Mouse (Mus musculus): ENCODE measurements around the gene Prdm16. TPM values are rescaled to one million over a fixed set of nuclear protein-coding genes. Genes with fewer than 3 reads are reported as not detected.

Gene Prdm16
- polyA plus RNA-seq, 1 experiment from 2014 or later = 2.2 TPM

- Histone ChIP-seq H3K9ac (replicated peaks) (no peak overlapping the region), H3K27ac (ENCODE audit: low read depth) (no peak overlapping the region), H3K9me3 (ENCODE audit: low read length) (no peaks in the 10 kb centered on the region), H3K4me3 (ENCODE audit: low read depth, low read length) (no peak overlapping the region), H3K4me1 (ENCODE audit: insufficient read depth) (no peaks in the 10 kb centered on the region), H3K27me3 (ENCODE audit: insufficient read depth, low read length) (no peaks in the 10 kb centered on the region), H3K4me2 (ENCODE audit: low read depth, low read length) (no peak overlapping the region), H3K36me3 (replicated peaks; ENCODE audit: insufficient read depth, low read length) (no peaks in the 10 kb centered on the region)
- no peak for TF ChIP-seq CTCF (IDR thresholded peaks at IDR 0.05; ENCODE audit: low read depth)
- TF ChIP-seq EP300 (IDR thresholded peaks at IDR 0.05; ENCODE audit: low read depth) = no peak
- DNase-seq = no peak
- ATAC-seq = no peak
Observed at GRCm38 (mm10) chr4:154660025-154660424, 23.4 kb upstream of the Prdm16 start.

GRCm38 (mm10) chr4:154655134-154655910, 18.6 kb upstream of the Prdm16 start:
- WGBS (ENCODE audit: insufficient replicate concordance) = 75% methylated on average over 15 of the region's 15 CpGs
- Histone ChIP-seq H3K4me1 (ENCODE audit: insufficient read depth) (no peaks in the 10 kb centered on the region), H3K4me2 (ENCODE audit: low read depth, low read length) (no peak overlapping the region), H3K27ac (ENCODE audit: low read depth) (no peak overlapping the region), H3K4me3 (ENCODE audit: low read depth, low read length) (no peak overlapping the region), H3K36me3 (replicated peaks; ENCODE audit: insufficient read depth, low read length) (no peaks in the 10 kb centered on the region), H3K9me3 (ENCODE audit: low read length) (no peaks in the 10 kb centered on the region), H3K27me3 (ENCODE audit: insufficient read depth, low read length) (no peaks in the 10 kb centered on the region), H3K9ac (replicated peaks) (no peak overlapping the region)
- ATAC-seq = no peak
- TF ChIP-seq EP300 (IDR thresholded peaks at IDR 0.05; ENCODE audit: low read depth) = no peak
- no peak for TF ChIP-seq CTCF (IDR thresholded peaks at IDR 0.05; ENCODE audit: low read depth)
- DNase-seq = no peak

GRCm38 (mm10) chr4:154652494-154652893, 15.8 kb upstream of the Prdm16 start:
- 36% methylated on average over 5 of the region's 5 CpGs for WGBS (ENCODE audit: insufficient replicate concordance)
- no peak for ATAC-seq

GRCm38 (mm10) chr4:154649083-154649747, 12.5 kb upstream of the Prdm16 start:
- H3K4me2 ChIP-seq (ENCODE audit: low read depth, low read length) = no peak overlapping the region
- H3K4me1 ChIP-seq (ENCODE audit: insufficient read depth) = no peaks in the 10 kb centered on the region
- ATAC-seq (no peak), DNase-seq (no peak)
- WGBS (ENCODE audit: insufficient replicate concordance) = 73% methylated on average over 19 of the region's 19 CpGs
- H3K9ac ChIP-seq (replicated peaks) = no peak overlapping the region
- no peaks in the 10 kb centered on the region for H3K27me3 ChIP-seq (ENCODE audit: insufficient read depth, low read length)
- no peak for TF ChIP-seq EP300 (IDR thresholded peaks at IDR 0.05; ENCODE audit: low read depth)
- no peak for TF ChIP-seq CTCF (IDR thresholded peaks at IDR 0.05; ENCODE audit: low read depth)
- H3K36me3 ChIP-seq (replicated peaks; ENCODE audit: insufficient read depth, low read length) = no peaks in the 10 kb centered on the region
- peaks cover 3% of the 10 kb centered on the region; the same call in 1 of the 2 replicates for H3K9me3 ChIP-seq (ENCODE audit: low read length)
- H3K27ac ChIP-seq (ENCODE audit: low read depth) = no peak overlapping the region
- H3K4me3 ChIP-seq (ENCODE audit: low read depth, low read length) = no peak overlapping the region

More at GRCm38 (mm10) chr4:154652494-154652893, 15.8 kb upstream of the Prdm16 start:
- Histone ChIP-seq H3K4me3 (ENCODE audit: low read depth, low read length) (no peak overlapping the region), H3K4me2 (ENCODE audit: low read depth, low read length) (no peak overlapping the region), H3K9ac (replicated peaks) (no peak overlapping the region), H3K27me3 (ENCODE audit: insufficient read depth, low read length) (no peaks in the 10 kb centered on the region), H3K36me3 (replicated peaks; ENCODE audit: insufficient read depth, low read length) (no peaks in the 10 kb centered on the region), H3K9me3 (ENCODE audit: low read length) (no peaks in the 10 kb centered on the region), H3K4me1 (ENCODE audit: insufficient read depth) (no peaks in the 10 kb centered on the region), H3K27ac (ENCODE audit: low read depth) (no peak overlapping the region)
- TF ChIP-seq EP300 (IDR thresholded peaks at IDR 0.05; ENCODE audit: low read depth) (no peak), CTCF (IDR thresholded peaks at IDR 0.05; ENCODE audit: low read depth) (no peak)
- no peak for DNase-seq

DNA sequence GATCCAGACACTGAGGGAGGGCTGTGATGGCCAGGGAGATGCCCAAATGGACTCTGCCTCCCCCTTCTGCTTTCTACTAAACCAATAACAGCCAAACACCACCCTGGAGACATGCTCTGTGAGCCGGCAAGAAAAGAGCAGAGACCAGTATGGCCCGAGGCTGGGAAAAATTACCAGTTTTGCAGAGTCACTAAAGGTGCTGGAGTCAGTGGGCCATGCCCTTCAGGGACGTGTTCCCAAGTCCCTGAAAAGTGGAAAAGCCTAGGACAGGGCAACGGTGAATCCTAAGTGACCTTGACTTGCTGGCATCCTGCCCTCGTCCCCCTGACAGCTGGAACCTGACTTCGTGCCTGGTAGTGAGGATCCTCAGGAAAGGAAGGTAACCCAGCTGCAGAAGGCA, 5.8 kb upstream of the Prdm16 start:
- 7% methylated on average over 6 of the region's 6 CpGs for WGBS (ENCODE audit: insufficient replicate concordance)
- H3K27me3 ChIP-seq (ENCODE audit: insufficient read depth, low read length) = peaks cover 65% of the 10 kb centered on the region
- TF ChIP-seq EP300 (IDR thresholded peaks at IDR 0.05; ENCODE audit: low read depth) = no peak
- no peak for TF ChIP-seq CTCF (IDR thresholded peaks at IDR 0.05; ENCODE audit: low read depth)

GRCm38 (mm10) chr4:154641296-154642110, 4.8 kb upstream of the Prdm16 start:
- ATAC-seq (no peak), DNase-seq (no peak)
- Histone ChIP-seq H3K27me3 (ENCODE audit: insufficient read depth, low read length) (peaks cover 74% of the 10 kb centered on the region), H3K36me3 (replicated peaks; ENCODE audit: insufficient read depth, low read length) (no peaks in the 10 kb centered on the region), H3K4me2 (ENCODE audit: low read depth, low read length) (no peak overlapping the region), H3K9ac (replicated peaks) (no peak overlapping the region), H3K4me3 (ENCODE audit: low read depth, low read length) (no peak overlapping the region), H3K27ac (ENCODE audit: low read depth) (no peak overlapping the region), H3K4me1 (ENCODE audit: insufficient read depth) (no peaks in the 10 kb centered on the region), H3K9me3 (ENCODE audit: low read length) (no peaks in the 10 kb centered on the region)
- 2% methylated on average over 32 of the region's 32 CpGs for WGBS (ENCODE audit: insufficient replicate concordance)
- no peak for TF ChIP-seq EP300 (IDR thresholded peaks at IDR 0.05; ENCODE audit: low read depth)
- TF ChIP-seq CTCF (IDR thresholded peaks at IDR 0.05; ENCODE audit: low read depth) = no peak

More for the DNA sequence above, 5.8 kb upstream of the Prdm16 start:
- ATAC-seq = no peak
- H3K4me2 ChIP-seq (ENCODE audit: low read depth, low read length) = no peak overlapping the region
- no peaks in the 10 kb centered on the region for H3K36me3 ChIP-seq (replicated peaks; ENCODE audit: insufficient read depth, low read length)
- H3K9ac ChIP-seq (replicated peaks) = no peak overlapping the region
- H3K4me3 ChIP-seq (ENCODE audit: low read depth, low read length) = no peak overlapping the region
- DNase-seq = no peak
- no peaks in the 10 kb centered on the region for H3K4me1 ChIP-seq (ENCODE audit: insufficient read depth)
- H3K9me3 ChIP-seq (ENCODE audit: low read length) = peaks cover 3% of the 10 kb centered on the region; the same call in 1 of the 2 replicates
- no peak overlapping the region for H3K27ac ChIP-seq (ENCODE audit: low read depth)

Data from liver, postnatal 0 days (tissue).